Mouse (Mus musculus): Measurements from ENCODE around the gene Hist2h3c1. TPM values are rescaled to one million over a fixed set of nuclear protein-coding genes. Genes with fewer than 3 reads are reported as not detected.
"Not testable (repeated sequence)": the region's sequence is repeated elsewhere in the genome, so short reads cannot be mapped to it uniquely, and the experiment has no call there.

Gene Hist2h3c1
- not detected in 2 replicates for polyA plus RNA-seq (2012; rRNA removed)

DNA sequence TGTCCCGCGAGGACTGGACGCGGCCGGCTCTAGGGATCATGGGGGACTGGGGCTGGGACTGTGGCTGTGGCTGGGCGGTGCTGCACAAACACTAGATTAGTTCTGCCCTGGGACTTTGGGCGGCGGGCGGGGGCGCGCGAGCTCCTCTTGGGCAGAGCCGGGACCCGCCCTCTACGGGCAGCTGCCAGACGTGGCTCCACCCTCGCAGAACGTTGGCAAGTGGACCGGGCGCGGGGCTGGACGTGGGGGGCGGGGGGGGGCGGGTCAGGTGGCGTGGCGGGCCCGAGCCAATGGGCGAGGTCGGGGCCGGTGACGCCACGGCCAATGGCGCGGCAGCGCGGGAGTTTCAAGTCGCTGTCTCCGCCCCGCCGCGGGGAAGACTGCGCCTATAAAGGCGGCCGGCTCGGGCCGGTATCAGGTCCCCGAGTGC is at the start of gene Hist2h3c1:
TSS of gene Hist2h3c1 (plus strand) at position 259 of the 430 bp plus-strand sequence.
- not testable (repeated sequence) for DNase-seq (ENCODE audit: low spot score)

DNA sequence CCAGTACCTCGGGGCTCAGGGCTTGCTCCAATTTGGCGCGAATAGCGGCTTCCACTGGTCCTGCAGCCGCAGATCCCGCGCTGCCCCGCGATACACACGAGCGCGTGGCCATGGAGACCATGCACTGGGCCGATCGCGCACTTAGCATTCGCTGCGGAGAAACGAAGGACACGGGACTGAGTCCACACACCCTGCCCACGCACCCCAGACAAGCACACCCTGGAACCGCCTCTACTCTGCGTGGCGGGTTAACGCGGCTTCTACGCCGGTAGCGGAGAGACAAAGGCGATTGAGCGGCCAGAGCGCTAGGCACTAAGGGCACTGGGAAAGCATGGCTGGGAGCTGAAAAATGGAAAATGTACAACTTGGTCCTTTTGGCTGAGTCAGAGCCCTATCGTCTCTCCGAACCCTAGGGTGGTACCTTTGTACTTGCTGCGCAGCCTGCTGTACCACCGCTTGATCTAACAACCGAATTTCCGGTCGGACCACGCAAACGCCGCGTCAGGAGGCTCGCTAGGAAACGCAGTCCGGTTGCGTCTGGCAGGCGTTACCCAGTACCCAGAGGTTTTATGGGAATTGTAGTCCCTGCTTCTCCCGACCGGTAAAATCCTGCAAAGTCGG is 49.2 kb upstream of the Hist2h3c1 start:
- peak; percentile 73 for DNase-seq (ENCODE audit: low spot score)

DNA sequence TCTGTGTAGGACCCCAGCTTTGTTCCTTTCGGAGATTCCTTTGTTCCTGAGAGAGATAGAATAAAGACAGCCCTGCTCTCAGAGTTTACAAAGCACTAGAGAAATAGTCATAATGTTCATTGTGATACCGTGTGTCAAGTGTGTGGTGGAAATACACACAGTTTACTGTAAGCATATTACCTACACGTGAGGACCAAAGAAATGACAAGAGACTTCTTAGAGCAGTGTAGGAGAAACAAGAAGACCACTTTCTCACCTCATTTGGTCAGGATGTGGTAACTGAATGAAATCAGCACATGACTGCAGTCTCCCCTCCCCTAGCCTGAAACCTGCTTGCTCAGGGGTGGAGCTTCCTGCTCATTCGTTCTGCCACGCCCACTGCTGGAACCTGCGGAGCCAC is 48.3 kb upstream of the Hist2h3c1 start:
- no peak for DNase-seq (ENCODE audit: low spot score)

DNA sequence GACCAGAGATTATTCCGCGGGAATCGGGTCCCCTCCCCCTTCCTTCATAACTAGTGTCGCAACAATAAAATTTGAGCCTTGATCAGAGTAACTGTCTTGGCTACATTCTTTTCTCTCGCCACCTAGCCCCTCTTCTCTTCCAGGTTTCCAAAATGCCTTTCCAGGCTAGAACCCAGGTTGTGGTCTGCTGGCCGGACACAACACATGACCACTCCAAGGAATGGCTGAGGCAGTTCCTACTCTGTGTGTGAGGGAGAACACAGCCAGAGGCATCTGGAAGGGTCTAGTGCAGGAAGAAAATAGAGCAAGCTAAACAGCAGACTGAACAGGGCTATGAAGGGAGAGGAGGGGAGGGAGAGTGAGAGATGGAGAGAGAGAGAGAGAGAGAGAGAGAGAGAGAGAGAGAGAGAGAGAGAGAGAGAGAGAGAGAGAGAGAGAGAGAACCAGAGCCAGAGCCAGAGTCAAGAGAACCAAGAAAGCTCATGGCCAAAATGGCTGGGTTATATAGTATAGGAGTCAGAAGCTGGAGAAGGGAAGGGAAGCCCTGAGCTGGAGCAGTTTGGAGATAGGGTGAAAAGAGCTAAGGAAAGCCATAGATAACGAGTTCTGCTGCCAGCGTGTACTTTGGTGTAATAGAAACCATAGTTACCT is 47.8 kb upstream of the Hist2h3c1 start:
- DNase-seq (ENCODE audit: low spot score) = not testable (repeated sequence)

DNA sequence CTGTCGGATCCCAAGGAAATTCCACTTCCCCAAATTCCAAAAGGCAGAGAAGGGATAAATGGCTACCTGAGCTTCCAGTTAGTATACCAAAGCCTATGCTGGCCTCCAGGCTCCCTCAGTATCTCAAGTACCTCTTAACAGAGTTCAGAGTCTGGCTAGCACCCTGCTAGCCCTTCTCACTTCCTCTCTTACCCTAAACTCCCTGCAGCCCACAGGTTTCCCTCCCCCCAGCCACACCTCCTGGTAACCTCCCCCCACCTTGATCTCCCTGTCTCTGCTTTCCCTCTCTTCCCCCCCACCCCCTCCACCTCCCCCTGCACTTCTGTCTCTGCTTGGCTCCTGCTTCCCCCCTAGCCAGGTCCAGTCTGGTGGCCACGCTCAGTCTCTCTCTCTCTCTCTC is 46.8 kb upstream of the Hist2h3c1 start:
- DNase-seq (ENCODE audit: low spot score) = no peak

DNA sequence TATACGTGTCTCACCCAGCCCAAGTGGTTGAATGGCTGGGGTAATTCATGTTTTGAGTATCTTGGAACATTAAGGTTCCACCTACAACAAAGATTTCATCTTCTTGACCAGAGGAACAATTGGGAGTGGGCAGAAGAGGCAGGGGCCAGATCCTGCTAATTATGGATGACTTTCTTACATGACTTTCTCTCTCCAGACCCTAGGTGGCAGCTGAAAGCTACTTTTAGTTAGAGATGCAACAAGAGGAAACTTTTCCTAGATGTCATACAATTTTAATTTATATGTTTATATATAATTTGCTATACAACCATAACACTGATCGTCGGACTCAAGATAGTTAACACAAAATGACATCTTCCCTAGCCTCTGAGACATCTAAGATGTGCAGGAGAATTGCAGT is 38.7 kb upstream of the Hist2h3c1 start:
- DNase-seq (ENCODE audit: low spot score) = no peak

DNA sequence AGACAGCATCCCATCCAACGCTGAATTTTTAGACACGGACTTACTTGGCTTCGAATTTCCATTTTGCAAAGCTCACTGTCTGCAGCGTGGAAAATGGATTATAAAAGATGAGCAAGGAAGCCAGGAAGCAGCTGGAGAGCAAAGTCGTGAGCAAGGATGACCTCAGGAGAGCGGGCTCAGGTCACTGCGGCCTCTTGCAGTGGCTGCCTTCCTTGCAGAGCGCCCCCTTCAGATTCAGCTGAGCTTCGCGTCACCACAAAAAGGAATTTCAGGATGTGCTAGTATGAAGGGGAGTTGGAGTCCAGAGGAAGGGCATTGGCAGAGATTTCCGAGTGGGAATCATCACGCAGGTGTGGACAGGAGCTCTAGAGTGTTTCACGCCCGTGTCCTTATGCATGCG is 37.2 kb upstream of the Hist2h3c1 start:
- DNase-seq (ENCODE audit: low spot score) = no peak

DNA sequence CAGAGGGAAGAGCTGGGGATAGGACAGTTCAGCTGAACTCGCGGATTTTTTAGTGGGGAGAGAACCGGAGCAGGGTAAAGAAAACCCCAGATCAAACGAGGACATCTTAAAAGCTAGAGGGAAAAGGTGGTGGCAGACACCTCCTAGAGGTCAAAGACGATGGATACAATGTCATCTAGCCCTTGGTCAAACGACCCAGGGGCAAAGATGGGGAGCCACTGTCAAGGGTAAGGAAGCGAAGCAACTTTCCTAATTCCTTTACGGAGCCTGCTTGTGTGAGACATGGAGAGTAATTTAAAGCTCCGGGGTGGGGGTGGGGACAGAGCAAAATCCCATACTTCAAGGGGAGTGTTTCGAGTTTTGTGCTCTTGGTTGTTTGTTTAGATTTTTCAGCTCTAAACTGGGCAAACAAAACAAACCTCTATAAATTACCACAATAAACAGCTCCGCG is 27.3 kb upstream of the Hist2h3c1 start:
- no peak for DNase-seq (ENCODE audit: low spot score)

DNA sequence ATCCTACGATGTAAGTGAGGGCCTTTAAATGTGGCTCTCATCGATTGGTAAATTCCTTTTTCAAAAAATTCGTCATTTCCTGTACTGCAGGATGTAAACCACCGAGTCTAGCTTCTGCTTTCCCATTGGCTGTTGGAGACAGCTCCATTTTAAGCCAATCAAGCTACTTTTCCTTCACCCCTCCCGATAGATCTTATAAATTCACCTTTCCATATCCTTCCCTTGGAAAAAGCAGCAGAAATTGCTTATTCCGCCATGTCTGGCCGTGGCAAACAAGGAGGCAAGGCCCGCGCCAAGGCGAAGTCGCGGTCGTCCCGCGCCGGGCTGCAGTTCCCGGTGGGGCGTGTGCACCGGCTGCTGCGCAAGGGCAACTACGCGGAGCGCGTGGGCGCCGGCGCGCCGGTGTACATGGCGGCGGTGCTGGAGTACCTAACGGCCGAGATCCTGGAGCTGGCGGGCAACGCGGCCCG is 26.8 kb upstream of the Hist2h3c1 start, which contains the start of the genes Bola1 and Hist2h2ab:
TSS of gene Bola1 (minus strand) at position 49 of the 470 bp plus-strand sequence.
TSS of gene Hist2h2ab (plus strand) at position 205 of the 470 bp plus-strand sequence.
- peak; percentile 84 for DNase-seq (ENCODE audit: low spot score)

DNA sequence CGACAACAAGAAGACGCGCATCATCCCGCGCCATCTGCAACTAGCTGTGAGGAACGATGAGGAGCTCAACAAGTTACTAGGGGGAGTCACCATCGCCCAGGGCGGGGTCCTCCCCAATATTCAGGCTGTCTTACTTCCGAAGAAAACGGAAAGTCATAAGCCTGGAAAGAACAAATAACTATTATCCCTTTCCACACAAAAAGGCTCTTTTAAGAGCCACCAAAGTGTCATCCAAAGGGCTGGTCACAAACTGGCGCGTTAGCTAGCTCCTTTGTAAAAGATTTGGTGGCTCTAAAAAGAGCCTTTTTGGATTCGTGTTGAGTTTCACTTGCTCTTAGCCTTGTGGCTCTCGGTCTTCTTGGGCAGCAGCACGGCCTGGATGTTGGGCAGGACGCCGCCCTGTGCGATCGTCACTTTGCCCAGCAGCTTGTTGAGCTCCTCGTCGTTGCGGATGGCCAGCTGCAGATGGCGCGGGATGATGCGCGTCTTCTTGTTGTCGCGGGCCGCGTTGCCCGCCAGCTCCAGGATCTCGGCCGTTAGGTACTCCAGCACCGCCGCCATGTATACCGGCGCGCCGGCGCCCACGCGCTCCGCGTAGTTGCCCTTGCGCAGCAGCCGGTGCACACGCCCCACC is 26.2 kb upstream of the Hist2h3c1 start:
- peak; percentile 67 for DNase-seq (ENCODE audit: low spot score)

DNA sequence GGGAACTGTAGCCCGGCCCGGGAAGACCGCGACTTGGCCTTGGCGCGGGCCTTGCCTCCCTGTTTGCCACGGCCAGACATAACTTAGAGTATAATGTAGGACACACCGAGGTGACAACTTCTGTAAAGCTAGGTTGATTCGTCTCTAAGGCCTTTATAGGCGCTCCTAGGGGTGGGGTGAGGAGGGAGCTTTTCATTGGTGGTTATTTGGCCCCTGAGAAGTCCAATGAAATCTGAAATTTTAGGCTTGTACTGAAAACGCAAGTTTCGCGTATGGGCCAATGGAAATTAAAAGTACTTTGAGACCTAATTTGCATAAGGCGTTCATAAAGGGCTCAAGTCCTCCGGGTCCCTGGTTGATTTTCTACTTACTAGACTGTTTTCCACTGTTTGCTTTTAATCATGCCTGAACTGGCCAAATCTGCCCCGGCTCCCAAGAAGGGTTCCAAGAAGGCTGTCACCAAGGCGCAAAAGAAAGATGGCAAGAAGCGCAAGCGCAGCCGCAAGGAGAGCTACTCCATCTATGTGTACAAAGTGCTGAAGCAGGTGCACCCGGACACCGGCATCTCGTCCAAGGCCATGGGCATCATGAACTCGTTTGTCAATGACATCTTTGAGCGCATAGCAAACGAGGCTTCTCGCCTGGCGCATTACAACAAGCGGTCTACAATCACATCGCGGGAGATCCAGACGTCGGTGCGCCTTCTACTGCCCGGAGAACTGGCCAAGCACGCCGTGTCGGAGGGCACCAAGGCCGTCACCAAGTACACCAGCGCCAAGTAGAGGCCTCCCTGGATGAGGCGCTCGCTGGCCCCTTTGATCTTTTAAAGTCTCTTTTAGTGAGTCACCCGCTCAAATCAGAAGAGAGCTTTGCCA is 25.5 kb upstream of the Hist2h3c1 start, which contains the start of the genes Hist2h2ac and Hist2h2be:
TSS of gene Hist2h2ac (minus strand) at position 116 of the 875 bp plus-strand sequence.
TSS of gene Hist2h2be (plus strand) at position 355 of the 875 bp plus-strand sequence.
- DNase-seq (ENCODE audit: low spot score) = peak; percentile 72

DNA sequence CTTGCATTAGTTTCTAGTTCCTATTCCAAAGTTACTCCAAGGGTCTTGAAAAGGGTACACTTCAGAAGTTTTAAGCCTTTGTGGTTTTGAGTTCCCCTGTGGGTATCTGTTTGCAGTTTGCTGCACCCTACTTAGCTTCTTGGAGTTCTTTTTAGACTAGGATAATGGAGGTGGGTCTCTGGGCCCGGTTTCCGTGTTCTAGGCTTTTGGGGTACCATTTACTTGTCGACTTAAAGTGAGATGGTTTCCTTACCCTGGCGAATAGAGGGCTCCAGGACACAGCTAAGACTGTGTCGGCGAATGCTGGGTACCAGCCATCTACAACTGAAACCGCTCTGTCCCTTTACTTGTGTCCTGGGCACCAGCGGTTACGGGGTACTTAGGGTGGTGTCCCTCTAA is 24.8 kb upstream of the Hist2h3c1 start:
- DNase-seq (ENCODE audit: low spot score) = no peak

DNA sequence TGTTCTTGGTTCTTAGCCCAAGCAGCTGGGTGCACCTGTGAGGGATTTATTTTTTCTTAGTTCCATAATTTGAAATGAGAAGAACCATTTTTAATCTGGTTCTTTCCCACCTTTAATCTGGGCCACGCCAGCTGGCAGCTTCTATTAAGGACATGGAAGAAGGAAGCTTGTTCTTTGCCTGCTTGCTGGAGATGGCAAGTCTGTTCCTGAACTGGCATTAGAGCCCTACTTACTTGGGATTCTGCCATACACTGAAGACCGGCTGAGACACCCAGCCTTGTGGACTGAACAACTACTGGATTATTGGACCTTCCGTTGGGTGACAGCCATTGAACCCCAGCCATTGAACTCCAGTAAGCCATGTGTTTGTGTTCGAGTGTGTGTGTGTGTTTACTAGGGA is 23.7 kb upstream of the Hist2h3c1 start:
- DNase-seq (ENCODE audit: low spot score) = no peak

DNA sequence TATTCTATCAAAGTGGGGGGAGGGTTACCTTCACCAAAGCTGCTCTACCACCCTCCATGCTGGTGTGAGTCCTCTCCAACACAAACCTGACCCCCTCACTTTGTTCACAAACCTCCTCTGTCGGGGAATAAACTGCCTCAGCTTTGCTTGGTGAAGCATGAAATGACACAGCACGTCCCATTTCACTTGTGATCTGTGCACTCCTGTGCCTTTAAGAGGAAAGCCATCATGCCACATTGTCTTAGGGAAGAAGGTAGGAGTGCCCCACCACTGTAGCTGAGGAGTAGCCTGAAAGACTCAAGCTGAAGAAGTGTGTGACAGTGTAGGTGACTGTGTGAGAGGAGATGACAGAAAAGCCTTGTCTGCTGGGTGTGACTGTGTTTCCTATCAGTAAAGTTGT is 21.1 kb upstream of the Hist2h3c1 start:
- DNase-seq (ENCODE audit: low spot score) = no peak

DNA sequence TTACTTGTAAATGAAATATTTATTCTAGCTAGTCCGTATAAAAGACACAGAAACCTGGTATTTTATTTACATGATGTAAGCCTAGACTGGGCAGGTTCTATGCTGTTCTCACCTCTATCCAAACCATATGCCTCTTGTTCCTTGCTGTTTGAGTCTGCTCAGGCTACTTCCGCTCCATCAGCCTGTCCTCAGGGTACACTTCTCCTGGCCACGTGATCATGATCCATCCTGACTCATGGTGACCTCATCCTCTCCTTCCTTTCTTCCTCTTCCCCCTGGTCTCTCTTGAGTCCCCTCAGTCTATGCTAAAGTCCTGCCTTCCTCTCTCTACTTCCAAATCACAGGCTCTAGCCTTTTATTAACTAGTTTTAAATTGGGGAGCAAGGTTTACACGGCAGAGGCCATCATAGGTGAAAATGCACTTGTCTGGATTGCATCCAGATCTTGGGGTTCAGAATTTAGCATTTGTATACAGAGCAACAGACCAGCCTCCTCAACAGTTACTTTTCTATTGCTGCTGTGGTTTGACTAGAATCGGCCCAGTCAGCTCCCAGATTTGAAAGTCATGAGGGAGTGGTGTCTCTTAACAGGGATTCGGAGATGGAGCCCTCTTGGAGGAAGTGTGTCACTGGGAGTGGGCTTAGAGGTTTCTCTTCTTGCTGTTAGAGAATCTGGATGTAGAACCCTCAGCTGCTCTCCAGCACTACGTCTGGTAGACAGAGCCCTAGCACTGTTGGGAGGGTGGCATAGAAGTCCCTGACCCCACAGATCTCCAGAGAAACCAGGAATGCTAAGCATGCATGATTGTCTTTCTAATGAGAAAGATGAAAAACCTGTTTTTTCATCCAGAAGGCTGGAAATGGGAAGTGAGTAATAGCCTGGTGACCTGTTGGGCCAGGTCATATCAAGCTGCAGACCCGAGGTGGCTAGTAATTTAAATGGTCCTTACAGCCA is 19.5 kb upstream of the Hist2h3c1 start:
- no peak for DNase-seq (ENCODE audit: low spot score)

DNA sequence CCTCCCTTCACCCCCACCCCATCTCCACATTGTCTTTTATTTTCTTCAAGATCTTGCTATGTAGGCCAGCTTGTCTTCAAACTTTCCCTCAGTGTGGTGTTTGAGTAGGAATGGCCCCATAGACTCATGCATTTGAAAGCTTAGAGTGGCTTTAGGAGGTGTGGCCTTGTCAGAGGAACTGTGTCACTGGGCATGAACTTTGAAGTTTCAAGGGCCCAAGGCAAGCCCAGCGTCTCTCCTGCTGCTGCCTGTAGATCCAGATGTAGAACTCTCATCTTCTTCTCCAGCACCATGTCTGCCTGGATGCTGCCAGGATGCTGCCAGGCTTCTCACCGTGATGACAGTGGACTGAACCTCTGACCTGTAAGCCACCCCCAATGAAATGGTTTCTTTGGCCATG is 17.7 kb upstream of the Hist2h3c1 start:
- no peak for DNase-seq (ENCODE audit: low spot score)

DNA sequence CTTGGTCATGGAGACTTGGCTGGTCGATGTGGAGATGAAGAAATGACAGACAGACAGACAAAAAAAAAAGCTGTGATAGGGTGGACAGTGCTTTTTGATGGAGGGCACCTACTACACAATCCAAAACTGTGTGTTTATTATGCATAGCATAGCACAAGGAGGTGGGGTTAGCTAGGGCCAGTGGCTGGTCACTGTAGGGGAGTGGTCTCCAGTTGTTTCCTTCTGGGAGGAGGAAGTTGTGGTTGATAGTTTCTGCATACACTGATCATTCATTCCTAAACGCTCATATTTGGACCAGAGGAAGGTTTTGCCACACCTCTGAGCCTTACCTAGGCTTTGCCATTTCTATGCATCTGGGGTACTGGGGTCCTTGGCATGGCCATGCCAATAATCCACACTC is 16.1 kb upstream of the Hist2h3c1 start:
- DNase-seq (ENCODE audit: low spot score) = no peak

DNA sequence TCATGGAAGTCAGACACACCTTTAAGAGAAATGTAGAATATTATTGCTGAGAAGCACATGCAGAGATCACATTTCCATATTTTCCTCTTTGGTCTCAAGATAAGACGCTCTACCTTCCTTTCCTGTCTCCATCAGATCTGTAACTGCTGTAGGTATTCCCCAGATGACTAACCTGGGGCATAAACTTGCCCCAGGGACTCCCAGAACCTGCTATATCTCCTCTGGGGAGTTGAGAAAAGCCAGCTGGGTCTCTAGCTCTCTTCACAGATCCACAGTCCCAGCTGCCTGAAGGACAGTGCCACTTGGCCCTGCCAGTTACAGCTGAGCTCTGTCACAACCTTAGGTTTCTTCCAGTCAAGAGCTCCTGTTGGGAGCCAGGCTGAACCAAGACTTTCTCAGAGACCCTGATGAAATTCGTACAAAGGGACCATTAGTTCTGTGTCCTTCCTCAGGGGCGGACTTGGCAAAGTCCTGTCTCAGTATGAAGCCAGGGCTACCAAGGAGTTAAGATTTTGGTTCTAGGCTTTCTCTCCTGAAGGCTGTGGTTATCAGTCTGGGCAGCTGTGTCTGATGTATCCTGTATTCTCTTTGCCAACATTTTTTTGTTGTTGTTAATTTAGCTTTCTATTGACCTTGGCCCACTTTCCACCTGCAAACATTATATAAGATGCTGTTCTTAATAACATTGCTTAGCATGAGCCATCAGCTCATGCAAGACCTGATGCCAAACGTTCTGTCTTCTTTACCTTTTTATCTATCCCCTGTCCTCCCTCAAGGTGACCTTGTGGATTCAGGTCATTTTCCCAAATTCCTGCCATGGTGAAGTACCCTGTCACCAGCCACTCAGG is 15.4 kb upstream of the Hist2h3c1 start:
- DNase-seq (ENCODE audit: low spot score) = no peak

DNA sequence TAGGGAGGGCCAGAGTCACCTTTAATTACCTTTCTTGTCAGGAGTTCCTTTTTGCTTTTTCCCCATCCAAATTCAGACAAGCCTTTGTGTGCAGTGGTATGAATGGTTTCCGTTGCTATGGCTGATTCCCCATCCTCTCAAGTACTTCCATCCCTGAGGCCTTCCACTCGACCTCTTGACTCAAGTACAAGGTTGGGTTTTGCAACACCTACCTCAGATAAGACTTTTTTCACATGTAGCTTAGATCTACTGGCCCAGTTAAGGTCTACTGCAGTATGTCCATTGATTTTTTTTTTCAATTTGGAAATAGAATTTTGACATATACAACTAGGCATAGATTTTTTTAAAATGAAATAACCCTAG is 14.7 kb upstream of the Hist2h3c1 start:
- DNase-seq (ENCODE audit: low spot score) = no peak

Data from urinary bladder, adult 2 months (tissue).